Mouse (Mus musculus): ENCODE results near the gene Taar5.

GRCm38 (mm10) chr10:23993381-23993780 lies 22.9 kb downstream of the Taar5 start, which contains the start of gene Taar7a:
- TF ChIP-seq MAX (IDR thresholded peaks at IDR 0.05; ENCODE audit: low read depth) (no peak), USF1 (IDR thresholded peaks at IDR 0.05; ENCODE audit: low read depth) (no peak), POLR2A (IDR thresholded peaks at IDR 0.05; ENCODE audit: insufficient read length, low read depth) (no peak), POLR2AphosphoS2 (IDR thresholded peaks at IDR 0.05; ENCODE audit: insufficient read length, low read depth) (no peak), MYOD1 (IDR thresholded peaks at IDR 0.05; ENCODE audit: control insufficient read depth in 1 of 3, insufficient read length in 2 of 3, low read depth in 2 of 3) (no peak), E2F4 (IDR thresholded peaks at IDR 0.05; ENCODE audit: insufficient read depth) (no peak), TCF12 (IDR thresholded peaks at IDR 0.05; ENCODE audit: insufficient read depth, poor library complexity, severe bottlenecking) (no peak), CEBPB (IDR thresholded peaks at IDR 0.05; ENCODE audit: insufficient read depth, poor library complexity, severe bottlenecking) (no peak), REST (IDR thresholded peaks at IDR 0.05; ENCODE audit: insufficient read depth, insufficient read length) (no peak), MYOG (IDR thresholded peaks at IDR 0.05; ENCODE audit: control insufficient read depth in 1 of 3, insufficient read depth in 1 of 3, insufficient read length in 2 of 3, low read depth in 2 of 3) (no peak), SRF (IDR thresholded peaks at IDR 0.05; ENCODE audit: control insufficient read depth, insufficient read length, low read depth) (no peak), TCF3 (IDR thresholded peaks at IDR 0.05; ENCODE audit: insufficient read length, low read depth) (no peak)
